Mouse (Mus musculus): ENCODE data around the gene Rad54l2. TPM values are rescaled to one million over a fixed set of nuclear protein-coding genes. Genes with fewer than 3 reads are reported as not detected.

Rad54l2 gene
- total and polyA plus RNA-seq, 2 experiments from 2014 or later = 3.6 to 22.7 TPM

DNA sequence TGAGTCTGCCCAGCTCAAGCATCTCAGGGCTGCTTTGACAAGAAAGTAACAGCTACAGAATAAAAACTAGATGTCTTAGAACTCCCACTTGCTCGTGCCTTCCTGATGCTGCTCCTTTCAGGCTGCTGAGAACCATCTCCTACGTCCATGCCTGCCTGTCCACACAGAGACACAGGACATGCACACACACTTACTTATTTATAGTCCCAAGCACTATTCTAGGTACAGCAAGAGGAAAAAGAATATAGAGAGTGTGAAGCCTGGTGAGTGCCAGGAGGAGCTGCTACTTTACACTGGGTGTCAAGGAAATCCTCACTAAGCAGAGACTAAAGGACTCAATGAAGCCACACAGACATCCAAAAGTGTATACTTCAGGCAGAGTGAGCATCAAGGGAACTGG is 34.7 kb downstream of the Rad54l2 start:
- DNase-seq (no peak), ATAC-seq (no peak)
- H3K36me3 ChIP-seq (ENCODE audit: insufficient read depth) = peaks cover 8% of the 10 kb centered on the region
- no peak overlapping the region for H3K27ac ChIP-seq (ENCODE audit: low read depth, low read length)
- H3K27me3 ChIP-seq (ENCODE audit: insufficient read depth, low read length) = no peaks in the 10 kb centered on the region
- no peak overlapping the region for H3K4me3 ChIP-seq (ENCODE audit: low read depth, low read length)
- WGBS = 93% methylated on average over 2 of the region's 2 CpGs
- H3K4me1 ChIP-seq (ENCODE audit: insufficient read depth) = no peaks in the 10 kb centered on the region
- H3K9ac ChIP-seq = no peak overlapping the region
- TF ChIP-seq CTCF (IDR thresholded peaks at IDR 0.05; ENCODE audit: low read depth) = no peak
- no peaks in the 10 kb centered on the region for H3K9me3 ChIP-seq (ENCODE audit: low read length)
- H3K4me2 ChIP-seq (ENCODE audit: low read depth) = no peak overlapping the region

DNA sequence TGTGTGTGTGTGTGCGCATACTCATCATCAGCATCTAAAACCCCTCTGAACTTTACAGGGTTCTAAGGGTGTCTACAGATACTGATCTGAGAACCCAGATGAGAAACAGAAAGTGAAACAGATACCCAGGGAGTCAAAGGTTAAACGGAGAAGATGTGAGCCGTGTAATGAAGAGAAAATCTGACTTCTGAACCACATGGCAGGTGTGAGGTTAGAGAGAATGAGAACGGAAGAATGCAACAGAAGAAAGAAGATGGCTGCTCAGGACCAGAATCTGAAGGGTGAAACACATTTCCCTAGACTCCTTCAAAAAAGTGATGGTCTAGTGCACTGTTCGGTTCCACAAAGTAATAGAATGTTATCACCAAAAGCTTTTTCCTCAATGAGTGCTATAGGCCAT is 36.9 kb downstream of the Rad54l2 start:
- H3K27me3 ChIP-seq (ENCODE audit: insufficient read depth, low read length) = no peaks in the 10 kb centered on the region
- 91% methylated on average over 5 of the region's 5 CpGs for WGBS
- no peak for TF ChIP-seq CTCF (IDR thresholded peaks at IDR 0.05; ENCODE audit: low read depth)
- no peaks in the 10 kb centered on the region for H3K4me1 ChIP-seq (ENCODE audit: insufficient read depth)
- ATAC-seq (no peak), DNase-seq (no peak)
- peaks cover 8% of the 10 kb centered on the region for H3K36me3 ChIP-seq (ENCODE audit: insufficient read depth)
- H3K27ac ChIP-seq (ENCODE audit: low read depth, low read length) = no peak overlapping the region
- no peak overlapping the region for H3K4me2 ChIP-seq (ENCODE audit: low read depth)
- H3K9ac ChIP-seq = no peak overlapping the region
- H3K4me3 ChIP-seq (ENCODE audit: low read depth, low read length) = no peak overlapping the region
- H3K9me3 ChIP-seq (ENCODE audit: low read length) = no peaks in the 10 kb centered on the region

DNA sequence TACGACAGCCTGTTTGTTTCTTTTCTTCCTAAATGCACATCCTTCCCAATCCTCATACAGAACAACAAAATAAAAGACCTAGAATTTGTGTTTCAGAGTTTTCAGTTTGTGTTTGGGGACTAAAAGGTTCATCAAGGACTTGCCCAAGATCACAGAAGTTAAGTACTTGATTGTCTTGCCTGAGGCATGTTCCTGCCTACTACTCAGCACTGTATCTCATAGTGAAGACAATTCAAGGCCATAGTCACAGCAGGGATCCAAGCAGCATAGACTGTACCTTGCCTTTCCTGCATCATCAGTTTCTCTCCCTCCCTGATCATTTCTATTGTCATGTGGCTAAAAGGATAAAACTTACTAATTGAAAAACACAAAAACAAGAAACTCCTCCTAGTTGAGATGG is 49.0 kb downstream of the Rad54l2 start:
- H3K36me3 ChIP-seq (ENCODE audit: insufficient read depth) = 0 out of 2 replicates have a peak, but pooled peaks cover 5% of the 10 kb centered on the region
- DNase-seq (no peak), ATAC-seq (no peak)
- H3K9ac ChIP-seq = no peak overlapping the region
- no peak overlapping the region for H3K27ac ChIP-seq (ENCODE audit: low read depth, low read length)
- no peaks in the 10 kb centered on the region for H3K9me3 ChIP-seq (ENCODE audit: low read length)
- H3K4me3 ChIP-seq (ENCODE audit: low read depth, low read length) = no peak overlapping the region
- no peak for TF ChIP-seq CTCF (IDR thresholded peaks at IDR 0.05; ENCODE audit: low read depth)
- H3K27me3 ChIP-seq (ENCODE audit: insufficient read depth, low read length) = no peaks in the 10 kb centered on the region
- no peaks in the 10 kb centered on the region for H3K4me1 ChIP-seq (ENCODE audit: insufficient read depth)
- 94% methylated on average over 1 of the region's 1 CpGs for WGBS
- H3K4me2 ChIP-seq (ENCODE audit: low read depth) = no peak overlapping the region

DNA sequence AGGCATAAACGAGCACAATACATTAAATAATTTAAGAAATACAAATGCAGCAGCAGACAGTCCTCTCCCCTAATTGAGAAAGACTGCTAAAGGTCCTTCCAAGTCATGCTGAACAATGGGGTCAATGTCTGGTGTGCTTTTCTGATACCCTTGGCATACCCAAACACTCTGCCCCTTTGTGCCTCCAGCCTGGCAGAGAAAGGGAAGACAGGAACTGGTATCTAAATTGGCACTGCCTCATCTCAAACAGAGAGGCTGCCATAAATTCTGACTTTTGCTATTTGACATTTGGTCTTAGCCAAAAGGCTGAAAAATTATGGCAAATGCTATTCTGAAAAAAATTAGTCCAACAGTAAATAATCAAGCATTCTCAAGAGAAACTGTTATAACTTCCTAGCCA is 49.9 kb downstream of the Rad54l2 start:
- Histone ChIP-seq H3K36me3 (ENCODE audit: insufficient read depth) (0 out of 2 replicates have a peak, but pooled peaks cover 5% of the 10 kb centered on the region), H3K4me2 (ENCODE audit: low read depth) (no peak overlapping the region), H3K9me3 (ENCODE audit: low read length) (no peaks in the 10 kb centered on the region), H3K4me1 (ENCODE audit: insufficient read depth) (no peaks in the 10 kb centered on the region), H3K27ac (ENCODE audit: low read depth, low read length) (no peak overlapping the region), H3K27me3 (ENCODE audit: insufficient read depth, low read length) (no peaks in the 10 kb centered on the region), H3K4me3 (ENCODE audit: low read depth, low read length) (no peak overlapping the region), H3K9ac (no peak overlapping the region)
- ATAC-seq (no peak), DNase-seq (no peak)
- no peak for TF ChIP-seq CTCF (IDR thresholded peaks at IDR 0.05; ENCODE audit: low read depth)
- 85% methylated on average over 1 of the region's 1 CpGs for WGBS

DNA sequence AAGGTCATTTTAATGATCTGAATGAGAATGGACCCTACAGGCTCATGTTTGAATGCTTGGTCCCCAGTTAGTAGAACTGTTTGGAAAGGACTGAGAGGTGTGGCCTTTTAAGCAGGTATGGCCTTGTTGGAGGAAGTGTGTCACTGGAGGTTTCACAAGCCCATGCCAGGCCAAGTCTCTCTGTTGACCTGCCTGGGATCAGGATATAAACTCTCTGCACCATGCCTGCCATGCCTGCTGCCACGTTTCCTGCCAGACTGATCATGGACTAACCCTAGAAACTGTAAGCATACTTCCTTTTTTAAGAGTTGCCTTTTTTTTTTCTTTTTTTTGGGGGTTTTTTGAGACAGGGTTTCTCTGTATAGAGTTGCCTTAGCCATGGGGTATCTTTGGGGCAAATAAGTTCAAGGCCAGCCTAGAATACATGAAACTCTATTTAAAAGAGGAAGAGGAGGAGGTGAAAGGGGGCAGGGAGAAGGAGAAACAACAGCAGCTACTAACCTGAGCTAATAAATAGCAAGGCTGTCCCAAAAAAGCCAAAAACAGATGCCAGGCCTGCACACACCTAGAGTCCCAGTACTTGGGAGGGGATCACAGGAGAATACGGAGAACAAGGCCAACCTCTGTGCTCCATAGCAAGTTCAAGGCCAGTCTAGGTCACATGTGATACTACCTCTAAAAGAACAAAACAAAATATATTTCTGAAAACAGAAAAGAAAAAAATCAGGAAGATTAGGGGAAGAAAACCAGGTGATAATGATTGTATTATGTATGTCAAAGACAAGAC is 50.6 kb downstream of the Rad54l2 start:
- Histone ChIP-seq H3K27me3 (ENCODE audit: insufficient read depth, low read length) (no peaks in the 10 kb centered on the region), H3K9me3 (ENCODE audit: low read length) (no peaks in the 10 kb centered on the region), H3K27ac (ENCODE audit: low read depth, low read length) (no peak overlapping the region), H3K4me3 (ENCODE audit: low read depth, low read length) (no peak overlapping the region), H3K4me2 (ENCODE audit: low read depth) (no peak overlapping the region), H3K9ac (no peak overlapping the region), H3K4me1 (ENCODE audit: insufficient read depth) (no peaks in the 10 kb centered on the region), H3K36me3 (ENCODE audit: insufficient read depth) (0 out of 2 replicates have a peak, but pooled peaks cover 5% of the 10 kb centered on the region)
- DNase-seq (no peak), ATAC-seq (no peak)
- TF ChIP-seq CTCF (IDR thresholded peaks at IDR 0.05; ENCODE audit: low read depth) = no peak
- WGBS = 95% methylated on average over 2 of the region's 2 CpGs

DNA sequence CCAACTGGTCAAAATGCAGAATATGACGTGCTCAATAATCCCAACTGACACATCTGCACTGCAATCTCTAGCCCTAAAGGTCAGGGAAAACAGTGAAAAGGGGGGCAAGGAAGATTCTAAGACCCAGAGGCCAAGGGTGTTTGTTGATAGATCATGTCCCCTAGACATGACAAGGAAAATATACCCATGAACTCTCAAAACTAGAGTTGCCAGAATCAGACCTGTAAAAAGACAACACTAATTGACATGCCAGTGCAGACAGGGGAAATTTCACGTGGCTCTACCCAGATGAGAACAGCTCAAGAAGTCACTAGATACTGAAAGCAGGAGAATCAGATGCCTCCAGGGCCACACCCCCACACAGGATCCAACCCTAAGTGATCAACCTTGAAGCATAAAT is 55.3 kb downstream of the Rad54l2 start:
- DNase-seq (no peak), ATAC-seq (no peak)
- H3K9me3 ChIP-seq (ENCODE audit: low read length) = no peaks in the 10 kb centered on the region
- 83% methylated on average over 2 of the region's 2 CpGs for WGBS
- H3K27me3 ChIP-seq (ENCODE audit: insufficient read depth, low read length) = no peaks in the 10 kb centered on the region
- H3K4me2 ChIP-seq (ENCODE audit: low read depth) = no peak overlapping the region
- TF ChIP-seq CTCF (IDR thresholded peaks at IDR 0.05; ENCODE audit: low read depth) = no peak
- no peaks in the 10 kb centered on the region for H3K4me1 ChIP-seq (ENCODE audit: insufficient read depth)
- H3K27ac ChIP-seq (ENCODE audit: low read depth, low read length) = no peak overlapping the region
- no peak overlapping the region for H3K4me3 ChIP-seq (ENCODE audit: low read depth, low read length)
- 0 out of 2 replicates have a peak, but pooled peaks cover 5% of the 10 kb centered on the region for H3K36me3 ChIP-seq (ENCODE audit: insufficient read depth)
- H3K9ac ChIP-seq = no peak overlapping the region

- no peak overlapping the region for H3K4me2 ChIP-seq (ENCODE audit: low read depth)
- ATAC-seq = no peak
- H3K9me3 ChIP-seq (ENCODE audit: low read length) = no peaks in the 10 kb centered on the region
- H3K9ac ChIP-seq = no peak overlapping the region
- H3K4me3 ChIP-seq (ENCODE audit: low read depth, low read length) = no peak overlapping the region
- H3K27me3 ChIP-seq (ENCODE audit: insufficient read depth, low read length) = no peaks in the 10 kb centered on the region
- H3K4me1 ChIP-seq (ENCODE audit: insufficient read depth) = no peaks in the 10 kb centered on the region
- H3K36me3 ChIP-seq (ENCODE audit: insufficient read depth) = no peaks in the 10 kb centered on the region
- DNase-seq = no peak
- no peak for TF ChIP-seq CTCF (IDR thresholded peaks at IDR 0.05; ENCODE audit: low read depth)
- H3K27ac ChIP-seq (ENCODE audit: low read depth, low read length) = no peak overlapping the region
- WGBS = 95% methylated on average over 2 of the region's 2 CpGs
These were observed 59.6 kb downstream of the Rad54l2 start for GRCm38 (mm10) chr9:106729416-106729815.

Measured in forebrain, postnatal 0 days (tissue).